Mouse (Mus musculus) heart, embryonic 12.5 days (tissue): ENCODE results near the gene Bhlha9. TPM values are rescaled to one million over a fixed set of nuclear protein-coding genes. Genes with fewer than 3 reads are reported as not detected.
A peak's percentile ranks its signal among the peaks of the same experiment; 100 is the strongest.
"Not testable (repeated sequence)": the region's sequence is repeated elsewhere in the genome, so short reads cannot be mapped to it uniquely, and the experiment has no call there.

Source experiments
- ATAC-seq: fragments of 200-750 bp; cut with Nextera tagmentation; 2 replicates; pipeline ENCODE4 v1.8.0; 2017; ENCODE audit warnings: moderate TSS enrichment, moderate library complexity; ENCODE audit not compliant: insufficient number of reproducible peaks, low FRiP score
- H3K27ac ChIP-seq: fragments of 300-500 bp; sonication (generic); 2 replicates; pipeline ENCODE4 v1.5.1; 2016; ENCODE audit warnings: mild to moderate bottlenecking, moderate library complexity; ENCODE audit not compliant: poor library complexity, severe bottlenecking
- H3K27me3 ChIP-seq: fragments of 300-500 bp; sonication (generic); replicated peaks from 2 replicates; pipeline ENCODE4 v1.6.1; 2016; ENCODE audit warnings: mild to moderate bottlenecking, moderate library complexity
- H3K36me3 ChIP-seq: fragments of 300-500 bp; sonication (generic); 2 replicates; pipeline ENCODE4 v1.6.1; 2016; ENCODE audit warnings: mild to moderate bottlenecking, moderate library complexity
- H3K4me1 ChIP-seq: fragments of 300-500 bp; sonication (generic); replicated peaks from 2 replicates; pipeline ENCODE4 v1.6.1; 2016; ENCODE audit warnings: mild to moderate bottlenecking
- H3K4me2 ChIP-seq: fragments of 300-500 bp; sonication (generic); 2 replicates; pipeline ENCODE4 v1.6.1; 2016; ENCODE audit warnings: mild to moderate bottlenecking, moderate library complexity
- H3K4me3 ChIP-seq: fragments of 300-500 bp; sonication (generic); 2 replicates; pipeline ENCODE4 v1.5.1; 2016; ENCODE audit warnings: mild to moderate bottlenecking
- H3K9ac ChIP-seq: fragments of 300-500 bp; sonication (generic); 2 replicates; pipeline ENCODE4 v1.6.1; 2016; ENCODE audit warnings: mild to moderate bottlenecking, moderate library complexity
- H3K9me3 ChIP-seq: fragments of 300-500 bp; sonication (generic); replicated peaks from 2 replicates; pipeline ENCODE4 v1.6.1; 2016; ENCODE audit warnings: mild to moderate bottlenecking, moderate library complexity
- WGBS: fragments of 180-500 bp; shearing (Covaris S2); methylation state at CpG from one replicate; pipeline ENCODE4 v1.1.7; 2016; 5-methylcytosine and 5-hydroxymethylcytosine counted together
- polyA plus RNA-seq: library from polyadenylated mRNA; unstranded; fragments of >200 nt; fragmentation: Nextera tagmentation; extraction: Ambion mirVana; gene quantifications from 2 replicates; pipeline ENCODE4 v1.2.1, GENCODE M21; 2016

Bhlha9 gene
- polyA plus RNA-seq, 1 experiment from 2014 or later, result 0.19 TPM

- H3K9me3 ChIP-seq, result no peaks in the 10 kb centered on the region
- peaks cover 3% of the 10 kb centered on the region; the same call in 1 of the 2 replicates for H3K4me1 ChIP-seq
- no peak overlapping the region for H3K27ac ChIP-seq
- no peak overlapping the region for H3K9ac ChIP-seq
- ATAC-seq, result no peak
- no peak overlapping the region for H3K4me2 ChIP-seq
- no peaks in the 10 kb centered on the region for H3K36me3 ChIP-seq
- 53% methylated on average over 7 of the region's 7 CpGs for WGBS
- peaks cover 43% of the 10 kb centered on the region for H3K27me3 ChIP-seq
- H3K4me3 ChIP-seq, result no peak overlapping the region
Measured at GRCm38 (mm10) chr11:76661790-76662468, 10.3 kb upstream of the Bhlha9 start.

GRCm38 (mm10) chr11:76666002-76666649 is 6.1 kb upstream of the Bhlha9 start:
- Histone ChIP-seq H3K9ac (no peak overlapping the region; the same call in 1 of the 2 replicates), H3K4me1 (peaks cover 3% of the 10 kb centered on the region; the same call in 1 of the 2 replicates), H3K36me3 (no peaks in the 10 kb centered on the region), H3K4me2 (peak overlapping the region; percentile 66), H3K27ac (no peak overlapping the region), H3K9me3 (no peaks in the 10 kb centered on the region), H3K27me3 (peaks cover 68% of the 10 kb centered on the region), H3K4me3 (peak overlapping the region; percentile 38)
- 8% methylated on average over 35 of the region's 35 CpGs for WGBS
- no peak for ATAC-seq

- H3K27me3 ChIP-seq, result peaks cover 85% of the 10 kb centered on the region
Measured at GRCm38 (mm10) chr11:76667807-76668206, 4.5 kb upstream of the Bhlha9 start.

GRCm38 (mm10) chr11:76672561-76673384 is 503 bp downstream of the Bhlha9 start:
- WGBS, result 3% methylated on average over 64 of the region's 64 CpGs

More at GRCm38 (mm10) chr11:76667807-76668206, 4.5 kb upstream of the Bhlha9 start:
- Histone ChIP-seq H3K9ac (no peak overlapping the region), H3K4me1 (peaks cover 10% of the 10 kb centered on the region), H3K4me2 (no peak overlapping the region), H3K27ac (no peak overlapping the region), H3K4me3 (no peak overlapping the region), H3K9me3 (no peaks in the 10 kb centered on the region), H3K36me3 (no peaks in the 10 kb centered on the region)
- no peak for ATAC-seq
- 17% methylated on average over 4 of the region's 4 CpGs for WGBS

GRCm38 (mm10) chr11:76674199-76674598 is 1.9 kb downstream of the Bhlha9 start:
- Histone ChIP-seq H3K36me3 (no peaks in the 10 kb centered on the region), H3K27me3 (peaks cover 82% of the 10 kb centered on the region), H3K4me2 (no peak overlapping the region), H3K9ac (no peak overlapping the region), H3K4me3 (no peak overlapping the region), H3K4me1 (peaks cover 12% of the 10 kb centered on the region), H3K27ac (no peak overlapping the region), H3K9me3 (no peaks in the 10 kb centered on the region)
- no peak for ATAC-seq
- WGBS, result 44% methylated on average over 8 of the region's 8 CpGs

More at GRCm38 (mm10) chr11:76672561-76673384, 503 bp downstream of the Bhlha9 start:
- Histone ChIP-seq H3K4me1 (peaks cover 12% of the 10 kb centered on the region), H3K4me3 (peak overlapping the region; percentile 42), H3K9ac (0 out of 2 replicates have a peak overlapping the region, but pooled peaks have one; percentile 37), H3K9me3 (no peaks in the 10 kb centered on the region), H3K4me2 (peak overlapping the region; percentile 70), H3K27ac (no peak overlapping the region), H3K27me3 (peaks cover 75% of the 10 kb centered on the region), H3K36me3 (no peaks in the 10 kb centered on the region)
- ATAC-seq, result no peak

GRCm38 (mm10) chr11:76674704-76675103 is 2.4 kb downstream of the Bhlha9 start:
- no peak overlapping the region for H3K4me3 ChIP-seq
- 38% methylated on average over 4 of the region's 4 CpGs for WGBS

GRCm38 (mm10) chr11:76679508-76679907 is 7.2 kb downstream of the Bhlha9 start, which contains the start of gene Trarg1:
Trarg1 (plus strand) TSS chr11:76679808.
- H3K27ac ChIP-seq, H3K36me3 ChIP-seq, H3K4me2 ChIP-seq, H3K9ac ChIP-seq, ATAC-seq, H3K9me3 ChIP-seq, H3K4me3 ChIP-seq, H3K4me1 ChIP-seq: not testable (repeated sequence)
- WGBS, result 23% methylated on average over 7 of the region's 8 CpGs
- peaks cover 43% of the 10 kb centered on the region for H3K27me3 ChIP-seq

More at GRCm38 (mm10) chr11:76674704-76675103, 2.4 kb downstream of the Bhlha9 start:
- no peak overlapping the region; the same call in 1 of the 2 replicates for H3K9ac ChIP-seq
- peaks cover 80% of the 10 kb centered on the region for H3K27me3 ChIP-seq
- no peaks in the 10 kb centered on the region for H3K36me3 ChIP-seq
- no peak overlapping the region for H3K27ac ChIP-seq
- no peak for ATAC-seq
- peaks cover 12% of the 10 kb centered on the region for H3K4me1 ChIP-seq
- H3K9me3 ChIP-seq, result no peaks in the 10 kb centered on the region
- no peak overlapping the region for H3K4me2 ChIP-seq

GRCm38 (mm10) chr11:76685604-76686003 is 13.3 kb downstream of the Bhlha9 start:
- H3K9me3 ChIP-seq, result no peaks in the 10 kb centered on the region
- H3K9ac ChIP-seq, result no peak overlapping the region
- H3K27me3 ChIP-seq, result peaks cover 8% of the 10 kb centered on the region; the same call in 1 of the 2 replicates
- H3K4me2 ChIP-seq, result no peak overlapping the region
- no peak overlapping the region for H3K27ac ChIP-seq
- H3K4me3 ChIP-seq, result no peak overlapping the region
- ATAC-seq, result no peak
- no peaks in the 10 kb centered on the region for H3K4me1 ChIP-seq
- no peaks in the 10 kb centered on the region for H3K36me3 ChIP-seq
- WGBS, result 54% methylated on average over 2 of the region's 2 CpGs

GRCm38 (mm10) chr11:76692096-76692495 is 19.8 kb downstream of the Bhlha9 start:
- Histone ChIP-seq H3K27me3 (peaks cover 13% of the 10 kb centered on the region), H3K4me3 (no peak overlapping the region), H3K4me2 (no peak overlapping the region), H3K36me3 (no peaks in the 10 kb centered on the region), H3K9ac (no peak overlapping the region), H3K27ac (no peak overlapping the region), H3K9me3 (no peaks in the 10 kb centered on the region), H3K4me1 (no peaks in the 10 kb centered on the region)
- ATAC-seq, result no peak
- 65% methylated on average over 3 of the region's 3 CpGs for WGBS

GRCm38 (mm10) chr11:76695810-76696209 is 23.5 kb downstream of the Bhlha9 start:
- H3K4me1 ChIP-seq, result 0 out of 2 replicates have a peak, but pooled peaks cover 11% of the 10 kb centered on the region
- no peak overlapping the region for H3K4me2 ChIP-seq
- no peaks in the 10 kb centered on the region for H3K9me3 ChIP-seq
- no peaks in the 10 kb centered on the region for H3K36me3 ChIP-seq
- ATAC-seq, result no peak
- no peak overlapping the region for H3K9ac ChIP-seq
- H3K4me3 ChIP-seq, result no peak overlapping the region
- 50% methylated on average over 6 of the region's 6 CpGs for WGBS
- peaks cover 13% of the 10 kb centered on the region; the same call in 1 of the 2 replicates for H3K27me3 ChIP-seq
- H3K27ac ChIP-seq, result no peak overlapping the region
